Mouse (Mus musculus) CH12.LX (cell line): ENCODE results near the gene Boc. TPM values are rescaled to one million over a fixed set of nuclear protein-coding genes. Genes with fewer than 3 reads are reported as not detected.

Experiments
- DNase-seq: peaks from one replicate; pipeline ENCODE4 v3.0.0-alpha.2; 2013; ENCODE audit errors: extremely low read depth
- H3K27ac ChIP-seq: 2 replicates; pipeline ENCODE4 v1.5.1; 2012; ENCODE audit warnings: low read depth, mild to moderate bottlenecking, control low read depth, moderate library complexity; ENCODE audit not compliant: insufficient read depth
- H3K27me3 ChIP-seq: replicated peaks from 2 replicates; pipeline ENCODE3; 2012; ENCODE audit warnings: inconsistent platforms
- H3K36me3 ChIP-seq, 2 experiments: replicated peaks in 1 of 2; 2 replicates each; pipeline versions ENCODE3 to v1.6.1; 2012; ENCODE audit warnings: inconsistent platforms in 1 of 2, low read length in 1 of 2, mild to moderate bottlenecking in 1 of 2, mixed read lengths in 1 of 2, moderate library complexity in 1 of 2; ENCODE audit not compliant: control insufficient read depth in 1 of 2, insufficient read depth in 1 of 2
- H3K4me1 ChIP-seq, 2 experiments: 2 replicates each; pipeline ENCODE4 v1.6.1; 2012; ENCODE audit warnings: inconsistent platforms in 1 of 2, moderate library complexity in 1 of 2; ENCODE audit not compliant: insufficient read depth in 2 of 2, control insufficient read depth in 1 of 2
- H3K4me2 ChIP-seq: 2 replicates; pipeline ENCODE4 v1.6.1; 2012; ENCODE audit warnings: low read depth, mild to moderate bottlenecking, control low read depth; ENCODE audit not compliant: poor library complexity, insufficient read depth, severe bottlenecking
- H3K4me3 ChIP-seq, 3 experiments: fragments of 150-350 bp in 1 of 3; sonication (generic) in 1 of 3; replicated peaks in 1 of 3; 2 replicates each; pipeline versions ENCODE3 to v1.5.1; 2011 to 2012; ENCODE audit warnings: low read depth in 2 of 3, low read length in 2 of 3, mild to moderate bottlenecking in 2 of 3, moderate library complexity in 2 of 3, control low read depth in 1 of 3, improper control_type of control experiment in 1 of 3, inconsistent platforms in 1 of 3, mixed read lengths in 1 of 3; ENCODE audit not compliant: poor library complexity in 1 of 3
- H3K79me2 ChIP-seq: replicated peaks from 2 replicates; pipeline ENCODE4 v1.6.1; 2012; ENCODE audit warnings: mild to moderate bottlenecking, moderate library complexity; ENCODE audit not compliant: control insufficient read depth, poor library complexity, insufficient read depth, severe bottlenecking; ENCODE audit errors: extremely low read depth
- H3K9ac ChIP-seq: 2 replicates; pipeline ENCODE4 v1.6.1; 2012; ENCODE audit warnings: low read depth, mild to moderate bottlenecking, control low read depth, moderate library complexity; ENCODE audit not compliant: insufficient read depth
- H3K9me3 ChIP-seq: replicated peaks from 2 replicates; pipeline ENCODE3; 2012; ENCODE audit warnings: low read length, inconsistent platforms, mixed read lengths
- CHD2 ChIP-seq: IDR thresholded peaks from 2 replicates; pipeline ENCODE4 v1.6.1; 2011; ENCODE audit warnings: low read length, improper control_type of control experiment
- ETS1 ChIP-seq: conservative IDR thresholded peaks from 2 replicates; pipeline ENCODE4 v1.6.1; 2012; ENCODE audit warnings: low read depth, mild to moderate bottlenecking, inconsistent platforms, low read length, improper control_type of control experiment, moderate library complexity
- IRF4 ChIP-seq: IDR thresholded peaks from 2 replicates; pipeline ENCODE4 v1.6.1; 2014; ENCODE audit warnings: low read depth, mild to moderate bottlenecking, inconsistent platforms, low read length, improper control_type of control experiment
- JUN ChIP-seq: IDR thresholded peaks from 2 replicates; pipeline ENCODE4 v1.6.1; 2011; ENCODE audit warnings: low read depth, mild to moderate bottlenecking, low read length, improper control_type of control experiment, moderate library complexity; ENCODE audit not compliant: insufficient read depth
- JUND ChIP-seq: conservative IDR thresholded peaks from 2 replicates; pipeline ENCODE4 v1.6.1; 2011; ENCODE audit warnings: low read depth, low read length, improper control_type of control experiment
- MAFK ChIP-seq: IDR thresholded peaks from 2 replicates; pipeline ENCODE4 v1.6.1; 2011; ENCODE audit warnings: low read length, improper control_type of control experiment; ENCODE audit not compliant: insufficient replicate concordance
- NRF1 ChIP-seq: IDR thresholded peaks from 2 replicates; pipeline ENCODE4 v1.6.1; 2014; ENCODE audit warnings: low read depth, mild to moderate bottlenecking, inconsistent platforms, low read length, improper control_type of control experiment, moderate library complexity
- PAX5 ChIP-seq: IDR thresholded peaks from 2 replicates; pipeline ENCODE4 v1.6.1; 2012; ENCODE audit warnings: low read length, inconsistent platforms, mixed read lengths
- POLR2A ChIP-seq: IDR thresholded peaks from 2 replicates; pipeline ENCODE4 v1.6.1; 2011; ENCODE audit warnings: low read depth, mild to moderate bottlenecking, improper control_type of control experiment, low read length
- RAD21 ChIP-seq: IDR thresholded peaks from 2 replicates; pipeline ENCODE4 v1.6.1; 2011; ENCODE audit warnings: low read depth, mild to moderate bottlenecking, low read length, improper control_type of control experiment, moderate library complexity
- SIN3A ChIP-seq: IDR thresholded peaks from 2 replicates; pipeline ENCODE4 v1.6.1; 2012; ENCODE audit warnings: low read length, improper control_type of control experiment, inconsistent platforms
- SMC3 ChIP-seq: IDR thresholded peaks from 2 replicates; pipeline ENCODE4 v1.6.1; 2011; ENCODE audit warnings: low read depth, low read length, improper control_type of control experiment
- TBP ChIP-seq: conservative IDR thresholded peaks from 2 replicates; pipeline ENCODE4 v1.6.1; 2011; ENCODE audit warnings: low read depth, low read length, improper control_type of control experiment
- ZKSCAN1 ChIP-seq: IDR thresholded peaks from 2 replicates; pipeline ENCODE4 v1.6.1; 2012; ENCODE audit warnings: low read depth, inconsistent platforms, low read length, improper control_type of control experiment, borderline replicate concordance
- ZNF384 ChIP-seq: IDR thresholded peaks from 2 replicates; pipeline ENCODE4 v1.6.1; 2012; ENCODE audit warnings: low read depth, low read length, improper control_type of control experiment, inconsistent platforms
- dilution Hi-C: fragments of 300-500 bp; cut with MboI; formaldehyde crosslinking; loops from 2 replicates; pipeline ENCODE4 v1.14.3; 2020; ENCODE audit warnings: low sequenced_read_pairs; ENCODE audit not compliant: extremely low pct_unique_long_range_greater_than_20kb, extremely low pct_ligation_motif_present
- in situ Hi-C: fragments of 300-500 bp; cut with MboI; formaldehyde crosslinking; loops from 3 replicates; pipeline ENCODE4 v1.14.3; 2019; ENCODE audit warnings: low sequenced_read_pairs, low pct_ligation_motif_present, low pct_unique_long_range_greater_than_20kb, mixed read lengths
- polyA plus RNA-seq: library from polyadenylated mRNA; unstranded; fragments of >175 nt; gene quantifications from 2 replicates; pipeline ENCODE4 v1.2.1, GENCODE M21; 2012; ENCODE audit warnings: low read depth; ENCODE audit not compliant: insufficient read length
- total RNA-seq, 2 experiments: library from RNA; depleted of rRNA; stranded (reverse); fragments of 300-350 nt in 1 of 2; fragments of >200 nt in 1 of 2; gene quantifications; 2 replicates each; pipeline ENCODE4 v1.2.3; 2012 to 2014

Gene Boc
- total and polyA plus RNA-seq, 3 experiments = 0.25 to 1.5 (median 0.67) TPM

DNA sequence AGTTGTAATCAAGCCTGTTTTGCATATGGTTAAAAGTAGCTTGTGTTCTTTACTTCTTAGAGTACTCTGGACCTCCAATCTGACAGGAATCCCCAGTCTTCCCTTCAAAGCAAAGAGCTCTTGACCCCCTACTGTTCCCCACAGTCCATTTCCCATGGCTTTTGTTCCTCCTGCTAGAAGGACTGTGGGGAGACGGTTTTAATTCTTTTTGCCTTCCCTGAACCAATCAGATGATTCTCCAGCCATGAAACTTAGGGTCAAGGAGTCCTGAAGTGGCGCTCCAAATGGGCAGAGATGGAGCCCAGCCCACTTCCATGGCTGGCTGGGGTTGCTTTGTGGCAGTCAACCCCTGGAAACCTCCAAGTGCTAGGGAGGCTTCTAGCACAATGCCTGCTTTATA lies 42.5 kb upstream of the Boc start:
- dilution Hi-C loops = no loop called here
- Histone ChIP-seq H3K27ac (no peak overlapping the region), H3K4me3 (no peak overlapping the region), H3K36me3 (no peaks in the 10 kb centered on the region), H3K79me2 (no peaks in the 10 kb centered on the region), H3K9ac (no peak overlapping the region), H3K4me2 (no peak overlapping the region), H3K9me3 (peaks cover 3% of the 10 kb centered on the region), H3K27me3 (no peaks in the 10 kb centered on the region), H3K4me1 (peaks cover 0 to 11% of the 10 kb centered on the region in 2 experiments; a peak in 2 of 4 replicates)
- no peak for DNase-seq
- TF ChIP-seq JUND (no peak), SMC3 (no peak), ZKSCAN1 (no peak), JUN (no peak), CHD2 (no peak), ZNF384 (no peak), NRF1 (no peak), MAFK (no peak)
- in situ Hi-C loops = no loop called here

DNA sequence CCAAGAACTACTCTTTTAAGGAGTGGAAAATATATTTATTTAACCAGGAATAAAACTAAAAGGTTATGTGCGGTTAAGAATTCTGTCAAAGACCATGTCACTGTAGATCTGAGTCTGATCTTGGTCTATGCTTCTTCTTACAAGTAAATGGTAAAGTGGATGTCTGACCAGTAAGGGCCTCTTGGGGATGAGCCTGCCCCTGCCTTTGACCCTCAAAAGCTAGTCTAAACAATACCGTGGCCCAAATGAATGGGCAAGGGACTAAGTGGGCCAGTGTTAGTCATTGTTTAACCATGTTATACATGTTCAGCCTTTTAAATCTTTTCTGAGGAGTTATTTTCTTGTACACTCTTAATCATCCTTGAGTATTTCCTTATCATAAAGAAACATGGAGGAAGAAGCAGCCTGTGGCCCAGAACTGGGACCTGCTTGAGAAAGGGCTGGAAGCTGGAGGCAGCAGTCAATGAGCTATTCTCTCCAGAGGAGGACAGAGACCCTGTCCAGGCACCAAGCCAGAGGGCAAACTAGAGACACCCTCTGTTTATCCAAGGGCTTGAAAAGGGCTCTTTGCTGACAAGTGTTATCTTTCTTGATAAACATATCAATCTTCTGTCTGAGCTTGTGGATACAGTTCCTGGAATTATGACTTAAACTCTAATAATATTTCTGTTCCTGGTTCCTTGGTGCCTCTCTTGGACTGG lies 38.6 kb upstream of the Boc start:
- no peaks in the 10 kb centered on the region for H3K36me3 ChIP-seq
- TF ChIP-seq TBP (no peak), ETS1 (no peak), IRF4 (no peak)
- no peak overlapping the region for H3K9ac ChIP-seq
- no peak overlapping the region for H3K4me2 ChIP-seq
- H3K4me3 ChIP-seq = no peak overlapping the region
- no peaks in the 10 kb centered on the region for H3K79me2 ChIP-seq
- no peaks in the 10 kb centered on the region for H3K27me3 ChIP-seq
- peaks cover 3% of the 10 kb centered on the region for H3K9me3 ChIP-seq
- dilution Hi-C loops (no loop called here), in situ Hi-C loops (no loop called here)
- DNase-seq = no peak
- no peak overlapping the region for H3K27ac ChIP-seq
- H3K4me1 ChIP-seq = peaks cover 0 to 5% of the 10 kb centered on the region in 2 experiments; a peak in 1 of 4 replicates

DNA sequence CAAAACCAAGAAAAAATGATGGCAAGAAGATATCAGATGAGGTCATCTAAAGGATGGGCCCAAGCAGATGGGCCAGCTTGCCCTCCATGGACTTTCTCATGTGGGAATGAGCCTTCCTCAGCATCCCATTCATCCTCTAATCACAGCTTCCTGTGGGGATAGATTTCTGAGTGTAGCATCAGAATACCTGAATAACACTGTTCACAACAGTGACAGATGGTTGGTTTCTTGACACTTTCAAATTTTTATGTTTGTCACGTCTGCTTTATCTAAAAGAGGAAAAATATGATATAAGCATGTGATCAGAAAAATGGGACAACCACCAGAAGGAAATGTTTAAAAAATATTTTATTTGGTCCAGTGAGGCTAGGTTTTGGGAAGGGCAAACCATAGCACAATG lies 30.8 kb upstream of the Boc start:
- dilution Hi-C loops = no loop called here
- no peaks in the 10 kb centered on the region for H3K4me1 ChIP-seq

More for the DNA sequence above, 30.8 kb upstream of the Boc start:
- no peak overlapping the region for H3K27ac ChIP-seq
- TF ChIP-seq RAD21 (no peak), SIN3A (no peak), SMC3 (no peak), PAX5 (no peak), POLR2A (no peak)
- H3K27me3 ChIP-seq = no peaks in the 10 kb centered on the region
- DNase-seq = no peak
- no peak overlapping the region for H3K9ac ChIP-seq
- H3K4me3 ChIP-seq = no peak overlapping the region
- H3K9me3 ChIP-seq = no peaks in the 10 kb centered on the region
- H3K36me3 ChIP-seq = no peaks in the 10 kb centered on the region
- no peaks in the 10 kb centered on the region for H3K79me2 ChIP-seq
- no peak overlapping the region for H3K4me2 ChIP-seq
- in situ Hi-C loops = no loop called here
